Mouse (Mus musculus): ENCODE results near the gene Scml2. TPM values are rescaled to one million over a fixed set of nuclear protein-coding genes. Genes with fewer than 3 reads are reported as not detected.
"Not testable (repeated sequence)": the region's sequence is repeated elsewhere in the genome, so short reads cannot be mapped to it uniquely, and the experiment has no call there.

Scml2 gene
- polyA plus RNA-seq (2014; fragmentation: Nextera tagmentation; extraction: Ambion mirVana), result 3.3 and 4.1 TPM in 2 replicates

GRCm38 (mm10) chrX:161116893-161117292 lies at the start of gene Scml2:
Scml2 (plus strand) TSS chrX:161117193.
- not testable (repeated sequence) for H3K36me3 ChIP-seq (ENCODE audit: control insufficient read depth, insufficient read depth, low read length); DNase-seq (ENCODE audit: low spot score); H3K9me3 ChIP-seq (ENCODE audit: control insufficient read depth, low read length); H3K27me3 ChIP-seq (ENCODE audit: control insufficient read depth, insufficient read depth, low read length); ATAC-seq (ENCODE audit: insufficient read depth, low FRiP score, low TSS enrichment); H3K4me2 ChIP-seq (ENCODE audit: low read depth); H3K4me3 ChIP-seq (ENCODE audit: low read depth, low read length); H3K4me1 ChIP-seq (ENCODE audit: control insufficient read depth, insufficient read depth, low read length); H3K9ac ChIP-seq (ENCODE audit: low read length); H3K27ac ChIP-seq (ENCODE audit: low read depth, low read length)
- WGBS, result no CpG with 5 or more reads among the region's 14 CpGs

DNA sequence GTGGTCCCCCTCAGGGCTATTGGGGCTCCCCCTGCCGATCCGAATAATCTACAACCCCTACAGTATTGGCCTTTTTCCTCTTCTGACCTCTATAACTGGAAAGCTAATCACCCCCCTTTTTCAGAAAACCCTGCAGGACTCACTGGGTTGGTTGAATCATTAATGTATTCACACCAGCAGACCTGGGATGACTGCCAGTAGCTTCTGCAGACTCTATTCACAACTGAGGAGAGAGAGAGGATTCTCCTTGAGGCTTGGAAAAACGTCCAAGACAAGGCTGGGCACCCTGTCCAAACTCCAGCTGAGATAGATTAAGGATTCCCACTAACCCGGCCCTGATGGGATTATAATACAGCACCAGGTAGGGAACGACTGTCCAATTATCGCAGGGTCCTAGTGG lies 41.4 kb upstream of the Scml2 start:
- ATAC-seq (ENCODE audit: insufficient read depth, low FRiP score, low TSS enrichment); H3K9me3 ChIP-seq (ENCODE audit: control insufficient read depth, low read length); H3K4me2 ChIP-seq (ENCODE audit: low read depth); H3K27me3 ChIP-seq (ENCODE audit: control insufficient read depth, insufficient read depth, low read length); H3K36me3 ChIP-seq (ENCODE audit: control insufficient read depth, insufficient read depth, low read length); H3K4me1 ChIP-seq (ENCODE audit: control insufficient read depth, insufficient read depth, low read length); H3K9ac ChIP-seq (ENCODE audit: low read length); H3K4me3 ChIP-seq (ENCODE audit: low read depth, low read length); DNase-seq (ENCODE audit: low spot score); H3K27ac ChIP-seq (ENCODE audit: low read depth, low read length): not testable (repeated sequence)
- 84% methylated on average over 6 of the region's 6 CpGs for WGBS

GRCm38 (mm10) chrX:161162314-161163068 lies 45.5 kb downstream of the Scml2 start:
- peak overlapping the region; percentile 56 for H3K4me2 ChIP-seq (ENCODE audit: low read depth)
- H3K9ac ChIP-seq (ENCODE audit: low read length), result peak overlapping the region; percentile 56
- H3K9me3 ChIP-seq (ENCODE audit: control insufficient read depth, low read length), result no peaks in the 10 kb centered on the region
- no peaks in the 10 kb centered on the region for H3K4me1 ChIP-seq (ENCODE audit: control insufficient read depth, insufficient read depth, low read length)
- no peak overlapping the region for H3K27ac ChIP-seq (ENCODE audit: low read depth, low read length)
- ATAC-seq (ENCODE audit: insufficient read depth, low FRiP score, low TSS enrichment) (peak; percentile 91), DNase-seq (ENCODE audit: low spot score) (peak; percentile 59)
- peak overlapping the region; percentile 43 for H3K4me3 ChIP-seq (ENCODE audit: low read depth, low read length)
- no peaks in the 10 kb centered on the region for H3K36me3 ChIP-seq (ENCODE audit: control insufficient read depth, insufficient read depth, low read length)
- no peaks in the 10 kb centered on the region for H3K27me3 ChIP-seq (ENCODE audit: control insufficient read depth, insufficient read depth, low read length)
- WGBS, result 22% methylated on average over 22 of the region's 22 CpGs

DNA sequence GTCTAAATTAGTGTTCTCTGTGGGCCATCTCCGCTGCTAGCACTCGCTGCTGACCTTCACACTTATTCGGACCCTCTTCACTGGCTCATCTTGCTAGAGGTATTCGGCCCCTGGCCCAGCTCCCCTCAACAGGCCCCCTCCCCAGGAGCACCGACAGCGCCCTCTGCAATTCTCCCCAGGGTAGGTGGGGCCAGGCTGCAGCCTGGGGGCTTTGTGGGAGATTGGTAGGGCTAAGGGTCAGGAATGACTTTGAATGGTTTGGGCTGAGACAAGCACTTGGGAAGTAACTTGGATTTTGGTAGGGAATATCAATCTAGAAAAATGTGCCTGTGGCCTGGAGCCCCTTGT lies 46.0 kb downstream of the Scml2 start:
- Histone ChIP-seq H3K4me1 (ENCODE audit: control insufficient read depth, insufficient read depth, low read length) (no peaks in the 10 kb centered on the region), H3K9me3 (ENCODE audit: control insufficient read depth, low read length) (no peaks in the 10 kb centered on the region), H3K9ac (ENCODE audit: low read length) (peak overlapping the region; percentile 56), H3K4me3 (ENCODE audit: low read depth, low read length) (peak overlapping the region; percentile 43), H3K36me3 (ENCODE audit: control insufficient read depth, insufficient read depth, low read length) (no peaks in the 10 kb centered on the region), H3K4me2 (ENCODE audit: low read depth) (peak overlapping the region; percentile 56), H3K27me3 (ENCODE audit: control insufficient read depth, insufficient read depth, low read length) (no peaks in the 10 kb centered on the region), H3K27ac (ENCODE audit: low read depth, low read length) (no peak overlapping the region)
- DNase-seq (ENCODE audit: low spot score) (no peak), ATAC-seq (ENCODE audit: insufficient read depth, low FRiP score, low TSS enrichment) (peak; percentile 77)
- WGBS, result 17% methylated on average over 6 of the region's 6 CpGs

GRCm38 (mm10) chrX:161287156-161287555 lies 170.2 kb downstream of the Scml2 start, which contains the start of gene Gm15262:
Gm15262 (plus strand) TSS chrX:161287456.
- DNase-seq (ENCODE audit: low spot score); ATAC-seq (ENCODE audit: insufficient read depth, low FRiP score, low TSS enrichment); H3K36me3 ChIP-seq (ENCODE audit: control insufficient read depth, insufficient read depth, low read length); H3K9ac ChIP-seq (ENCODE audit: low read length); H3K27ac ChIP-seq (ENCODE audit: low read depth, low read length); H3K4me2 ChIP-seq (ENCODE audit: low read depth); H3K4me1 ChIP-seq (ENCODE audit: control insufficient read depth, insufficient read depth, low read length); H3K27me3 ChIP-seq (ENCODE audit: control insufficient read depth, insufficient read depth, low read length); H3K4me3 ChIP-seq (ENCODE audit: low read depth, low read length); H3K9me3 ChIP-seq (ENCODE audit: control insufficient read depth, low read length): not testable (repeated sequence)
- 74% methylated on average over 2 of the region's 2 CpGs for WGBS

Other genes with a start within 250 kb of the Scml2 start
- 0.38 TPM in 1 of 2 replicates, not detected in the other for gene Gja6, start 210.1 kb upstream of the Scml2 start, polyA plus RNA-seq (2014; fragmentation: Nextera tagmentation; extraction: Ambion mirVana)
- 3.1 and 3.3 TPM in 2 replicates for gene Cdkl5, start 122.5 kb upstream of the Scml2 start, polyA plus RNA-seq (2014; fragmentation: Nextera tagmentation; extraction: Ambion mirVana)
- not detected in 2 replicates for gene Gm15262, start 170.3 kb downstream of the Scml2 start, polyA plus RNA-seq (2014; fragmentation: Nextera tagmentation; extraction: Ambion mirVana)

Data from neural tube, embryonic 11.5 days (tissue).